Mouse (Mus musculus) CH12.LX (cell line): ENCODE data around the gene Leng9.

Source experiments
- CHD1 ChIP-seq: IDR thresholded peaks from 2 replicates; pipeline ENCODE4 v1.6.1; 2012; ENCODE audit warnings: low read depth, low read length, improper control_type of control experiment, inconsistent platforms
- CTCF ChIP-seq, 2 experiments: IDR thresholded peaks in 1 of 2; conservative IDR thresholded peaks in 1 of 2; 2 replicates each; pipeline ENCODE4 v1.5.1; 2011 to 2012; ENCODE audit warnings: low read depth in 2 of 2, low read length in 2 of 2, improper control_type of control experiment in 1 of 2, inconsistent platforms in 1 of 2, mild to moderate bottlenecking in 1 of 2, moderate library complexity in 1 of 2
- E2F4 ChIP-seq: IDR thresholded peaks from 2 replicates; pipeline ENCODE4 v1.6.1; 2011; ENCODE audit warnings: low read depth, low read length, improper control_type of control experiment; ENCODE audit not compliant: insufficient replicate concordance
- EP300 ChIP-seq: IDR thresholded peaks from 2 replicates; pipeline ENCODE4 v1.6.1; 2011; ENCODE audit warnings: low read length, improper control_type of control experiment
- ETS1 ChIP-seq: conservative IDR thresholded peaks from 2 replicates; pipeline ENCODE4 v1.6.1; 2012; ENCODE audit warnings: low read depth, mild to moderate bottlenecking, inconsistent platforms, low read length, improper control_type of control experiment, moderate library complexity
- MAX ChIP-seq: IDR thresholded peaks from 2 replicates; pipeline ENCODE4 v1.6.1; 2011; ENCODE audit warnings: low read length, improper control_type of control experiment
- MAZ ChIP-seq: IDR thresholded peaks from 2 replicates; pipeline ENCODE4 v1.6.1; 2012; ENCODE audit warnings: low read depth, mild to moderate bottlenecking, inconsistent platforms, low read length, improper control_type of control experiment, moderate library complexity
- MEF2A ChIP-seq: IDR thresholded peaks from 2 replicates; pipeline ENCODE4 v1.6.1; 2014; ENCODE audit warnings: low read depth, mild to moderate bottlenecking, inconsistent platforms, low read length, improper control_type of control experiment, borderline replicate concordance
- MYC ChIP-seq: IDR thresholded peaks from 2 replicates; pipeline ENCODE4 v1.6.1; 2011; ENCODE audit warnings: low read depth, mild to moderate bottlenecking, improper control_type of control experiment, low read length
- POLR2A ChIP-seq: IDR thresholded peaks from 2 replicates; pipeline ENCODE4 v1.6.1; 2011; ENCODE audit warnings: low read depth, mild to moderate bottlenecking, improper control_type of control experiment, low read length
- SIN3A ChIP-seq: IDR thresholded peaks from 2 replicates; pipeline ENCODE4 v1.6.1; 2012; ENCODE audit warnings: low read length, improper control_type of control experiment, inconsistent platforms

DNA sequence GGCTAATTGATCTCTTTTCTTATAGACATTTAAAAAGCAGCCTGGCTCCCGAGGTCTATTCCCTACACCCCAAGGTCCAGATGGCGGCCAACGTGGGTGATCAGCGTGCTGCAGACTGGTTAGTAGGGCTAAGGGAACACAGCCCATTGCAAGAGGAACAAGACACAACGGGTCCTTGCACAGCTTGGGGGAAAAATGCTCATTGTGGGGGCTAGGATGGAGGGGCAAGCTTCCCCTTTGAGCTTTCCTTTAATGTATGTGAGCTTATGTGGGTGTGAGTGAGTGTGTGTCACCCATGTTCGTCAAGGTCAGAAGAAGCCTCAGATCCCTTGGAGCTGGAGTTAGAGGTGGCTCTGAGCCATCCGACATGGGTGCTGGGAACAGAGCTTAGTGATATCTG lies 11.5 kb downstream of the Leng9 start:
- no peak for TF ChIP-seq CTCF (conservative IDR thresholded peaks at IDR 0.05 in 1 of 2, IDR thresholded peaks at IDR 0.05 in 1 of 2; ENCODE audit: low read depth in 2 of 2, low read length in 2 of 2)
- no peak for TF ChIP-seq CHD1
- TF ChIP-seq POLR2A, result no peak
- TF ChIP-seq ETS1, result no peak
- no peak for TF ChIP-seq MAX
- TF ChIP-seq EP300, result no peak
- no peak for TF ChIP-seq SIN3A
- TF ChIP-seq MEF2A, result no peak
- TF ChIP-seq E2F4, result no peak
- no peak for TF ChIP-seq MAZ
- no peak for TF ChIP-seq MYC
